Mouse (Mus musculus): ENCODE results near the gene Samd4. TPM values are rescaled to one million over a fixed set of nuclear protein-coding genes. Genes with fewer than 3 reads are reported as not detected.

Samd4 gene
- polyA plus RNA-seq, 1 experiment from 2014 or later = 0.34 TPM

GRCm38 (mm10) chr14:47089153-47089552, 206.5 kb downstream of the Samd4 start:
- DNase-seq = no peak
- 0 out of 2 replicates have a peak, but pooled peaks cover 2% of the 10 kb centered on the region for H3K36me3 ChIP-seq (replicated peaks; ENCODE audit: insufficient read depth, low read length)
- H3K27ac ChIP-seq (ENCODE audit: low read depth) = no peak overlapping the region
- no peak overlapping the region for H3K4me2 ChIP-seq (ENCODE audit: low read depth, low read length)
- H3K9me3 ChIP-seq (ENCODE audit: low read length) = no peaks in the 10 kb centered on the region
- H3K4me3 ChIP-seq (ENCODE audit: low read depth, low read length) = no peak overlapping the region
- WGBS (ENCODE audit: insufficient replicate concordance) = 66% methylated on average over 6 of the region's 6 CpGs
- peaks cover 7% of the 10 kb centered on the region; the same call in 1 of the 2 replicates for H3K4me1 ChIP-seq (ENCODE audit: insufficient read depth)
- no peaks in the 10 kb centered on the region for H3K27me3 ChIP-seq (ENCODE audit: insufficient read depth, low read length)
- TF ChIP-seq EP300 (IDR thresholded peaks at IDR 0.05; ENCODE audit: low read depth) (no peak), CTCF (IDR thresholded peaks at IDR 0.05; ENCODE audit: low read depth) (no peak)
- no peak for ATAC-seq
- H3K9ac ChIP-seq (replicated peaks) = no peak overlapping the region

GRCm38 (mm10) chr14:47091908-47092307, 209.3 kb downstream of the Samd4 start:
- 85% methylated on average over 6 of the region's 6 CpGs for WGBS (ENCODE audit: insufficient replicate concordance)
- Histone ChIP-seq H3K4me1 (ENCODE audit: insufficient read depth) (peaks cover 2% of the 10 kb centered on the region), H3K27ac (ENCODE audit: low read depth) (no peak overlapping the region), H3K36me3 (replicated peaks; ENCODE audit: insufficient read depth, low read length) (0 out of 2 replicates have a peak, but pooled peaks cover 2% of the 10 kb centered on the region), H3K4me2 (ENCODE audit: low read depth, low read length) (no peak overlapping the region), H3K9ac (replicated peaks) (no peak overlapping the region), H3K4me3 (ENCODE audit: low read depth, low read length) (no peak overlapping the region), H3K27me3 (ENCODE audit: insufficient read depth, low read length) (no peaks in the 10 kb centered on the region), H3K9me3 (ENCODE audit: low read length) (no peaks in the 10 kb centered on the region)
- no peak for DNase-seq
- ATAC-seq = no peak
- TF ChIP-seq CTCF (IDR thresholded peaks at IDR 0.05; ENCODE audit: low read depth) (no peak), EP300 (IDR thresholded peaks at IDR 0.05; ENCODE audit: low read depth) (no peak)

- Histone ChIP-seq H3K36me3 (replicated peaks; ENCODE audit: insufficient read depth, low read length) (0 out of 2 replicates have a peak, but pooled peaks cover 2% of the 10 kb centered on the region), H3K27ac (ENCODE audit: low read depth) (no peak overlapping the region), H3K27me3 (ENCODE audit: insufficient read depth, low read length) (no peaks in the 10 kb centered on the region), H3K9me3 (ENCODE audit: low read length) (no peaks in the 10 kb centered on the region), H3K9ac (replicated peaks) (no peak overlapping the region), H3K4me1 (ENCODE audit: insufficient read depth) (no peaks in the 10 kb centered on the region; the same call in 1 of the 2 replicates), H3K4me2 (ENCODE audit: low read depth, low read length) (no peak overlapping the region), H3K4me3 (ENCODE audit: low read depth, low read length) (no peak overlapping the region)
- ATAC-seq (no peak), DNase-seq (no peak)
- TF ChIP-seq EP300 (IDR thresholded peaks at IDR 0.05; ENCODE audit: low read depth) (no peak), CTCF (IDR thresholded peaks at IDR 0.05; ENCODE audit: low read depth) (no peak)
- WGBS (ENCODE audit: insufficient replicate concordance) = 67% methylated on average over 16 of the region's 16 CpGs
Observed at GRCm38 (mm10) chr14:47093355-47093792, 210.7 kb downstream of the Samd4 start.

- WGBS (ENCODE audit: insufficient replicate concordance) = 70% methylated on average over 3 of the region's 3 CpGs
- Histone ChIP-seq H3K4me2 (ENCODE audit: low read depth, low read length) (no peak overlapping the region), H3K27ac (ENCODE audit: low read depth) (no peak overlapping the region), H3K4me3 (ENCODE audit: low read depth, low read length) (no peak overlapping the region), H3K36me3 (replicated peaks; ENCODE audit: insufficient read depth, low read length) (0 out of 2 replicates have a peak, but pooled peaks cover 2% of the 10 kb centered on the region), H3K9me3 (ENCODE audit: low read length) (no peaks in the 10 kb centered on the region), H3K9ac (replicated peaks) (no peak overlapping the region), H3K27me3 (ENCODE audit: insufficient read depth, low read length) (no peaks in the 10 kb centered on the region), H3K4me1 (ENCODE audit: insufficient read depth) (no peaks in the 10 kb centered on the region; the same call in 1 of the 2 replicates)
- TF ChIP-seq EP300 (IDR thresholded peaks at IDR 0.05; ENCODE audit: low read depth) (0 out of 2 replicates have a peak, but pooled peaks have one; percentile 19), CTCF (IDR thresholded peaks at IDR 0.05; ENCODE audit: low read depth) (no peak)
- no peak for DNase-seq
- ATAC-seq = peak; percentile 48
Observed at GRCm38 (mm10) chr14:47095036-47095435, 212.4 kb downstream of the Samd4 start.

- no peaks in the 10 kb centered on the region; the same call in 1 of the 2 replicates for H3K4me1 ChIP-seq (ENCODE audit: insufficient read depth)
- no peak for TF ChIP-seq CTCF (IDR thresholded peaks at IDR 0.05; ENCODE audit: low read depth)
- no peak for TF ChIP-seq EP300 (IDR thresholded peaks at IDR 0.05; ENCODE audit: low read depth)
- H3K4me2 ChIP-seq (ENCODE audit: low read depth, low read length) = no peak overlapping the region
- no peak overlapping the region for H3K27ac ChIP-seq (ENCODE audit: low read depth)
- H3K4me3 ChIP-seq (ENCODE audit: low read depth, low read length) = no peak overlapping the region
- H3K27me3 ChIP-seq (ENCODE audit: insufficient read depth, low read length) = no peaks in the 10 kb centered on the region
- no peaks in the 10 kb centered on the region for H3K9me3 ChIP-seq (ENCODE audit: low read length)
- WGBS (ENCODE audit: insufficient replicate concordance) = 84% methylated on average over 5 of the region's 5 CpGs
- DNase-seq (no peak), ATAC-seq (no peak)
- H3K9ac ChIP-seq (replicated peaks) = no peak overlapping the region
- H3K36me3 ChIP-seq (replicated peaks; ENCODE audit: insufficient read depth, low read length) = 0 out of 2 replicates have a peak, but pooled peaks cover 2% of the 10 kb centered on the region
Observed at GRCm38 (mm10) chr14:47096357-47096756, 213.7 kb downstream of the Samd4 start.

GRCm38 (mm10) chr14:47104246-47105173, 221.9 kb downstream of the Samd4 start:
- no peaks in the 10 kb centered on the region for H3K4me1 ChIP-seq (ENCODE audit: insufficient read depth)
- peak overlapping the region; percentile 53; the same call in 1 of the 2 replicates for H3K9ac ChIP-seq (replicated peaks)
- no peaks in the 10 kb centered on the region for H3K27me3 ChIP-seq (ENCODE audit: insufficient read depth, low read length)
- TF ChIP-seq CTCF (IDR thresholded peaks at IDR 0.05; ENCODE audit: low read depth) (no peak), EP300 (IDR thresholded peaks at IDR 0.05; ENCODE audit: low read depth) (no peak)
- H3K9me3 ChIP-seq (ENCODE audit: low read length) = no peaks in the 10 kb centered on the region
- no peaks in the 10 kb centered on the region for H3K36me3 ChIP-seq (replicated peaks; ENCODE audit: insufficient read depth, low read length)
- peak overlapping the region; percentile 31 for H3K4me3 ChIP-seq (ENCODE audit: low read depth, low read length)
- no peak for DNase-seq
- ATAC-seq = no peak
- peak overlapping the region; percentile 66 for H3K4me2 ChIP-seq (ENCODE audit: low read depth, low read length)
- WGBS (ENCODE audit: insufficient replicate concordance) = 53% methylated on average over 19 of the region's 19 CpGs
- H3K27ac ChIP-seq (ENCODE audit: low read depth) = no peak overlapping the region
